Mouse (Mus musculus) brain, embryonic 14.5 days (tissue): ENCODE data around the gene Lrp4.

ENCODE experiments used
- CTCF ChIP-seq: fragments of 200-500 bp; IDR thresholded peaks from 2 replicates; pipeline ENCODE4 v1.5.1; 2012; ENCODE audit warnings: inconsistent platforms, mild to moderate bottlenecking, moderate library complexity, borderline replicate concordance; ENCODE audit not compliant: insufficient read depth, insufficient read length; ENCODE audit errors: extremely low read depth
- POLR2A ChIP-seq: fragments of 200-500 bp; IDR thresholded peaks from 2 replicates; pipeline ENCODE4 v1.6.1; 2012; ENCODE audit warnings: mild to moderate bottlenecking, inconsistent platforms, borderline replicate concordance; ENCODE audit not compliant: poor library complexity, insufficient read depth, insufficient read length, severe bottlenecking; ENCODE audit errors: extremely low read depth

- TF ChIP-seq CTCF (no peak), POLR2A (no peak)
Observed at GRCm38 (mm10) chr2:91437116-91437815, 20.0 kb upstream of the Lrp4 start.
